Mouse (Mus musculus) gonadal fat pad, adult 2 months (tissue): ENCODE measurements around the gene Scel. TPM values are rescaled to one million over a fixed set of nuclear protein-coding genes. Genes with fewer than 3 reads are reported as not detected.

Experiments
- DNase-seq: peaks from one replicate; pipeline ENCODE4 v3.0.0-alpha.2; 2012; ENCODE audit warnings: low read depth
- polyA plus RNA-seq: library from polyadenylated mRNA; depleted of rRNA; stranded (reverse); fragments of >200 nt; gene quantifications from 2 replicates; pipeline ENCODE4 v1.2.3, GENCODE M21; 2012

Gene Scel
- polyA plus RNA-seq, 1 experiment: 3.6 TPM

- no peak for DNase-seq
Observed at GRCm38 (mm10) chr14:103571598-103572320, 58.6 kb downstream of the Scel start.

GRCm38 (mm10) chr14:103575854-103576253 lies 62.7 kb downstream of the Scel start:
- DNase-seq: no peak

- no peak for DNase-seq
Observed at GRCm38 (mm10) chr14:103577011-103577410, 63.9 kb downstream of the Scel start.

GRCm38 (mm10) chr14:103586662-103587061 lies 73.5 kb downstream of the Scel start:
- no peak for DNase-seq

- no peak for DNase-seq
Observed at GRCm38 (mm10) chr14:103587208-103587900, 74.2 kb downstream of the Scel start.

GRCm38 (mm10) chr14:103589819-103590218 lies 76.7 kb downstream of the Scel start:
- DNase-seq: no peak

- DNase-seq: no peak
Observed at GRCm38 (mm10) chr14:103595870-103596269, 82.7 kb downstream of the Scel start.

GRCm38 (mm10) chr14:103608063-103608462 lies 94.9 kb downstream of the Scel start:
- DNase-seq: no peak

- no peak for DNase-seq
Observed at GRCm38 (mm10) chr14:103613573-103614271, 100.6 kb downstream of the Scel start.

- no peak for DNase-seq
Observed at GRCm38 (mm10) chr14:103614272-103614587, 101.1 kb downstream of the Scel start.

GRCm38 (mm10) chr14:103619756-103620155 lies 106.6 kb downstream of the Scel start:
- DNase-seq: no peak

GRCm38 (mm10) chr14:103621207-103621606 lies 108.1 kb downstream of the Scel start:
- DNase-seq: no peak

- DNase-seq: no peak
Observed at GRCm38 (mm10) chr14:103626100-103626499, 113.0 kb downstream of the Scel start.

GRCm38 (mm10) chr14:103629639-103630364 lies 116.7 kb downstream of the Scel start:
- DNase-seq: no peak

- DNase-seq: no peak
Observed at GRCm38 (mm10) chr14:103630545-103630944, 117.4 kb downstream of the Scel start.

- no peak for DNase-seq
Observed at GRCm38 (mm10) chr14:103643933-103644332, 130.8 kb downstream of the Scel start.

- DNase-seq: no peak
Observed at GRCm38 (mm10) chr14:103647981-103648380, 134.8 kb downstream of the Scel start.

- no peak for DNase-seq
Observed at GRCm38 (mm10) chr14:103648623-103649255, 135.6 kb downstream of the Scel start.

GRCm38 (mm10) chr14:103649302-103649701 lies 136.2 kb downstream of the Scel start:
- DNase-seq: no peak

GRCm38 (mm10) chr14:103649896-103650334 lies 136.8 kb downstream of the Scel start, which contains the start of gene Slain1:
Slain1 (plus strand) TSS chr14:103650228.
- no peak for DNase-seq

GRCm38 (mm10) chr14:103650413-103651101 lies 137.4 kb downstream of the Scel start:
- DNase-seq: no peak
